Mouse (Mus musculus): ENCODE measurements around the gene March4.

March4 gene

DNA sequence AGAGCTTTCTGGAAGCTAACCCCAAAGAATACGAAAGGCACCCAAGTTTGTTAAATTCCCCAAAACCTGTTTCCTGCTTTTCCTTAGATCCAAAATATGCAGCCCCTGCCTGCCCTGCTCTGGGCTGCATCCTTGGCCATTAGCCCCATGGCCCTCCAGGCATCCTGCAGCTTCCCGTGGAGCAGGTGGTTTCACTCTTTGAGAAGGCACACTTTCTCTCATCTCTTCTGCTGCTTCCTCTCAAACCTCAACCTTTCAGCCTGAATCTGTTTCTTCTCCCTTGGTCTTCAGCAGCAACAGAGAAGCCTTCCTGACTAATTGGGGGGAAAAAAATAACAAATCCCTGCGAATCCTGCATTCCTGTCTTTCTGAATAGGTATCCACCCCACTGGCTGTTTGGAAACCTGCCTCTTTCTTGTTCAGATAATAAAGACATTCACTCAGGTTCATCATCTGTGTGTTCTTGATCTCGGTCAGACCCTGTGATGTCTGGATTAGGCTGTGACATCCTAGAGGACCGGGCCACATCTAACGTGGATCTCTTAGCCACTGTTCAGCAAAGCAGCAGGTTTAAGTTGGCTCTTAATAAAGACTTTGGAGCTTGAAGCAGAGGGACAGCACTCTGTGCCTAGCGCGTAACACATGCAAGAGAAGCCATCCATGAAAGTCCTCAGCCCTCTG, 6.1 kb downstream of the March4 start:
- CTCF ChIA-PET, result no interaction called here

DNA sequence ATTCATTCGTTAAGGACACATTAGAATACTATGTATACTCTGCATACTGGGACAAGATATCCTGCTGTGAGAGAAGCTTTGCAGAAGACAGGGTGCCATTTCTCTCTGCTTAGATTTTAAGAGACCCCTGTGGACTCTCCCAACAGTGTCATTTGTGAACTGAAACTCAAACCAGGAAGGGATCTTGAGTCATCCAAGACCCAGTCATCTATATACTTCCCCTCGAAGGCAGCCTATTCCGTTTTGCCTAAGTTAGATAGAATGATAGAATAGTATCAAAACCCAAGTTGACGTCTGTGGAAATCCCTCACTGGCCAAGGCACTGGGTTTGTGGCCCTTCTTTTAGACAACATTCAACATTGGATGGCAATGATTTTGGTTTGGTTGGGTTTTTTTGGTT, 7.5 kb downstream of the March4 start:
- CTCF ChIA-PET, result no interaction called here

DNA sequence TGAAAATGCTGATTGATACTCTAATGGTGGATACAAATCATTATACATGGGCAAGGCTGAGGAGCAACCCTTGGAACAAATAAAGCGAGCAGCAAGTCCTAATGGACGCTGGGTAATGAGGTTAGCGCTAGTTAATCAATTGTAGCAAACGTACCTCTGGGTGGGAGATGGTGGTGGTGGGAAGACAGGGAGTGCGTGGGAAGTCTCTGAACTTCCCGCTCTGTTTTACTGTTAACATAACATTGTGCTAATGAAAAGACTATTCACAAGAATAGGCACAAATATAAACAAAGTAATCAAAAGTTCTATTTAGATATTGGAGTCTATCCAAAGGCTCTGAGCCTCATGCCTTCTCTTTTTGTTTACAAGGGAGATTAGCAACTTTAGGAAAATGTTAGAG, 13.1 kb downstream of the March4 start:
- CTCF ChIA-PET, result no interaction called here

DNA sequence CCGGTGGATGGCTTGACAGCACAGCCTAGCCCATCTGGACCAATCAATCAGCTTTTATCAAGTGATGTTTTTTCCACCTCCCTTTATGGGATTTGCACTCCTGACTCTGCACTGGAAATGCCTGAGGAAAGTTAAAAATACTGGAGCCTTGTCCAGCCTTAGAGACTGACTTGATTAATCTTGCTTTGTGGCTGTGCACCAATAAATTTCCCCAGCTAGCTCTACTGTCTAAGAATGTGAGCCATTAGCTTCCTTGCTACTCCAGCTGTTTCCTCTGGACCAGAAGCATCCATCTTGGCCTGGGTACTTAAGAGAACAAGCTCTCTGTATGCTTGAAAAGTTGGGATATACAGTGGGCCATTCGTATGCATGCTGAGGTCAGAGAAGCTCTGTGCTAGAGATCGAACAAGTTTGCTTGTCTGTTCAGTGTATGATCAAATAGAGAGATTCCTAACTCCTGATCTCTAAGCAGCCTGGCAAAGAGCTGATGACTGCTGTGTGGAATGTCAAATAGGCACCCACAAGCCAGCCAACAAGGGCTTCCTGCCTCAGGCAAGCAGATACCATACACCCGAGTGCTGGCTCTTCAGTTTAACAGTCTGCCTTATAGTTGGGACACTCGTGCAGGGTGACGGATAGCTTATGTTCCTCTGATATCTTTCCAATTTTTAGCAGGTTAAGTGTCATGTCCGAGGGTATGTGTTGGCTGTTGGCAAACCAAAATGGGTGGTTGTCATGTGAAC, 25.8 kb downstream of the March4 start:
- CTCF ChIA-PET, result no interaction called here

DNA sequence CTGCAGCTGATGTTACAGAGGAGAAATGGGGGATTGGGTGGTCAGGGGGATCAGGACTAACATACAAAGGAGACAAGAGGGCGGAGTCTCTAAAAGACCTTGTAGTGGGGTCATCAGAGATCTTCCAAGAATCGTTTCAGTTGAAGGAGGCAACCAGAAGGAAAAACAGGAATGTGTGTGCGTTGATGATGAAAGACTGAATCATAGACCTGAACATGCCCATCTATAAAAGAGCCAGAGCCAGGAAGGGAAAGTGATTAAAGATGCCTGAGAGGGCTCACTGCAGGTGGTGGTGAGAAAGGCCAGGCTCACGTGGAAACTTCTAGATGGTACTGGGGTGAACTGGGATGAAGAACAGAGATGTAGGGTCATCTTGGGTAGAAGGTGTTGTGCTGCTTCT, 27.2 kb downstream of the March4 start:
- CTCF ChIA-PET, result no interaction called here

DNA sequence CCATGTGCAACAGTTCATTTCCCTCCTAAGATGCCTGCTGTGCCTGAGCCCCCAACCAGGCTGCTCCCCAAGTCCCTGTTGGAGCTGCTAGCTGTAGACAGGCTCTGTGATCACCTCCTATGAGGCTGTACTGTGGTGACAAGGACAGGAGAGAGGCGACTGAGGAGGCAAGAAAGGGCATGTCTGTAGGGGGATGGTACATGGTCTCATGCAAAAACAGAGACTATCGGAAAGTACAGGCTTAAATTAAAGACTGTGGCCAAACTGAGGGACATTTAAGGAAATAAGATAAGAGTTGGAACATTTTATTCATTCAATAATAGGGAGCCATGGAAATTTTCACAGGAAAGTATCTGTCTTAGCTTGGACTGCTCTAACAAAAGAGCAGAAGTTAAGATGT, 29.1 kb downstream of the March4 start:
- CTCF ChIA-PET, result no interaction called here

DNA sequence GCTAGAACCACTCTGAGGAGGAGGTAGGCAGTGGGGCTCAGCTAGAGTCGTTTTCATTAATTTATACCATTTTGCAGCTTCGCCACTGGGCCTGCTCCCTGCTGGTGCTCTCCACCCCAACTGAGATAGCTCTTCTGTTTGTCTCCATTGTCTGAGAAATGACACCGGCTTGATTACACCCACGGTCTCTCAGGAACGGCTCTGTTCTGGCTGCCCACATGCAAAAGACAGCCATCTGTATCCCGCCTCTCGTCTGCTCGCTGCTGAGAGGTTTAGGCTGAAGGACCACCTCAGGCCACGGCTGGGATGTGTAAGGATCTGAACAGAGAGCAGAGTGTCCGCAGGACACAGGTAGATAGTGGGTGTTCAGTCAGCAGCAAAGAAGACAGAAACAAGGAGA, 30.5 kb downstream of the March4 start:
- CTCF ChIA-PET, result interaction anchor here (0.6 kb wide), 1 partner anchor 121 kb away, joined by 3 read pairs; no protein-coding TSS in a partner anchor

DNA sequence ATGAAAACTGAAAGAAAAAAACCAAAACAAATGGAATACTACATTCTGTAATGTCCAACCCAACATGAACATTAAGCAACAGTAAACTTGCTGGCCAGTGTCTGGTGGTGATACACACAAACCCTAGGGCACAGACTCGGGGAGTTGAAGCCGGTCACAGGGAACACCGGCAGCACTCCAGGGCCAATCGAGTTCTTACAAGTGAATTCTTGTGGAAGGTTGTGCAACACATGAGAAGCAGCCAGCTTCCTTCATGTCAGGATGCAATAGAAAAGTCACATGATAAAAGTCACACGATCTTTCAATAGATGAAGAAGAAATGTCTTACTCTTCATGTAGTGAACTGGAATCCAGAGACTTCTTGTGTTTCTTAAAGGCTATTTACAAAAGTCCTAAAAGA, 39.1 kb downstream of the March4 start:
- CTCF ChIA-PET, result no interaction called here

DNA sequence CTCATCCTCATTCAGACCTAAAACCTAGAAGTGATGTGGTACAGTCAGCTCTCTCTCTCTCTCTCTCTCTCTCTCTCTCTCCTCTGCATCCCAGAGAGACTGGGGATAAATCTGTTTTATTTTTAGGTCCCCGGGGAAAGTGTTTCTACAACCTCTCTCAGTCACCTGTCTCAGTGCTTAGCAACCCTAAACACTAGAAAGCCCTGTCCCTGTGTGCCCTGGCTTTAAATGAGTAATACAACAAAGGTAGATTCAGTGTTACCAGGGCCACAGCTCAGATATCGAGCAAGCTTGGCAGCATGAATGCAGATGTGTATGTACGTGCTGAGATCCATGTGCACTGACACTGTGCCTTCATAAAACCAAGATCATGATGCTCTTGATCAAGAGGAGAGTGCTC, 43.3 kb downstream of the March4 start:
- CTCF ChIA-PET, result no interaction called here

DNA sequence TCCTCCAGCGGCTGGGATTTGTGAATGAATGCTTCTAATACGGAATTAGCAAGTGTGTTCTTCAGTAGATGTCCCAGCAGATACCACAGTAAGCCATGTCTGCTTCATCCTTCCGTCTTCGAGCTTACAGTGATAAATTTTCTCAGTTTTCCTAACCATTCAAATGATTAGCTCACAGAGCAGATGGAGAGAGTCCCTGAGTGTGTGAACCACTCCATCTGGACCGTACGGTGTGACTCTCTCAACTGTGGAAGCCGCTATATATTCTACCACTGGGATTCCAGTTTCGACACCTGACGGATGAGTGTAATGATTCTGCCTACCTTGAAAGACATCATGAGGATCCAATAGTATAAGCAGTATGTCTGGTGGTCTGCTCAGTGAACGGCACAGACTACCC, 44.1 kb downstream of the March4 start:
- CTCF ChIA-PET, result no interaction called here

DNA sequence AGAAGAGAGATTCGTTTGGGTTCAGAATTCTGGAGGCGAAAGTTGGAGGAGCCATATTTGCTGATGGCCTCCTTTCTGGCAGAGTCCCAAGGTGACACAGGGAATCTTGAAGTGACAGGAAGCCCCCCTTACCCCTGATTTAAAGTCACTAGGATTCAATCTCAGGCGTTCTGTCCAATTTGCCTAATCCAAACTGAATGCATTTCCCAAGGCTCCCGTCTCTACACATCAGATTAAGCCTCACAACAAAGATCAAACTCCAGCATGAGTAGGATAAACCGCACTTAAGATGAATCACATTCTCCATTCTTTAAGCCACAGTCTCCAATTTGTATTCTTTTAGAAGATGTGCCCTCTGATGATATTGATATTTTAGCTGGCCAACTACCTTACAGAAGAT, 45.4 kb downstream of the March4 start:
- CTCF ChIA-PET, result interaction anchor here (0.6 kb wide), 1 partner anchor 1909 kb away, joined by 4 read pairs; no protein-coding TSS in a partner anchor

DNA sequence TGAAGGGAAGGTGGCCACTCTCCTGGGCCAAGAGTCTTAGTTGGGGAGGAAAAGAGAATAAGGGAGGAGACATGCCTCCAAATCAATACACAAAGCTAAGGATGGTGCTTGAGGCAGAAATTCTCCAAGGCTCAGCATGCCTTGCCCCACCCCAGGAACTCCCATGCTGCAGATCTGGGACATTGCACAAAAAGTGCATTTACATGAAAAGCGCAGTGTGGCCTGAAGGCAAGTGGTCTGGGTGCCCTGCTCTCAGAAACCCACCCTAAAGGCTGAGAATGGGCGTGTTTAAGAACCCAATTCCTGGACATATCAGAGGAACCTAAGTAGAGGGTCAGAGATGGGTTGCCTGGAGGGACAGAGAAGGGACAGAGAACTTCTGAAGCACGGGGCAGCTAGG, 45.9 kb downstream of the March4 start:
- CTCF ChIA-PET, result interaction anchor here (0.6 kb wide), 1 partner anchor 1909 kb away, joined by 4 read pairs; no protein-coding TSS in a partner anchor

DNA sequence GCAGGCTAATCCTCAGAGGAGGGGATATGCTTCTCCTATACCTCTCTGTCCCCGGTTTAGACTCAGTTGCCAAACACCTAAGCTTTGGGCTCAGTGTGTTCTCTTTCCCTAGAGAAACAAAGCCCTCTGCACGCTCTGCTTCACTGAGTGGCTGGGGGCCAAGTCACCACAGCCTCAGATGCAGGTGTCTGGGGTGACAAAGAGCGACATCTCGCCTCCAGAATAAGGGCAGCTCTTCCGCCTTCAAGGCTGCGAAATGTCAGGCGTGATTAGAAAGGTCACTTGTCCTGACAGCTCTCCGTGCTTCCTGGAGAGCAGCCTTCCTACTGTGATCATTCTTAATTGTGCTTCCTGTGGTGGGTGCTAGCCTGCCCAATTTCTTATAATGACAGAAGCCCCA, 46.5 kb downstream of the March4 start:
- CTCF ChIA-PET, result no interaction called here

DNA sequence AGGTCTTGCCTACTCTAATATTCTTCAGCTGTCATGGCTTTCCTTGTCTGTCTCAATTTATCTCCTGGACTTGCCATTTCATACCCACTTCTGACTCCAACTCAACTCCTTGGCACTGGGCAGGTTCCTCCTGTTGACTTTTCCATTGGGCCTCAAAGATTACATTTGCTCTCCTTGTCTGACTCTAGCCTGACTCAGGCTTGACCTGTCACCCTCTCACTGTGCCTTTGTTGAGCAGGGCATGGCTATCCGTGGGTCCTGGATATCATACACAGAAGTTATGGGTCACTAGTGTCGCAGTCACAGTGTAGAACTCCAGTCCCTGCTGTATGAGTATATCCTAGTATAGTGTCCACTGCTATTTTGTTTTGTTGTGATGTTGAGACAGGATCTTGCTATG, 60.1 kb downstream of the March4 start:
- CTCF ChIA-PET, result no interaction called here

DNA sequence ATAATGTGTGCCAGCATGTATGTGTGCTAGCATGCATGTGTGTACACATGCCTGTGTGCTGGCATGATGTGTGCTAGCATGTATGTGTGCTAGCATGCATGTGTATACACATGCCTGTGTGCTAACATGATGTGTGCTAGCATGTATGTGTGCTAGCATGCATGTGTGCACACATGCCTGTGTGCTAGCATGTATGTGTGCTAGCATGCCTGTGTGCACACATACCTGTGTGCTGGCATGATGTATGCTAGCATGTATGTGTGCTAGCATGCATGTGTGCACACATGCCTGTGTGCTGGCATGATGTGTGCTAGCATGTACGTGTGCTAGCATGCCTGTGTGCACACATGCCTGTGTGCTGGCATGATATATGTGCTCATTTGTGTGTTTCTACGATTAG, 67.7 kb downstream of the March4 start:
- CTCF ChIA-PET, result no interaction called here

DNA sequence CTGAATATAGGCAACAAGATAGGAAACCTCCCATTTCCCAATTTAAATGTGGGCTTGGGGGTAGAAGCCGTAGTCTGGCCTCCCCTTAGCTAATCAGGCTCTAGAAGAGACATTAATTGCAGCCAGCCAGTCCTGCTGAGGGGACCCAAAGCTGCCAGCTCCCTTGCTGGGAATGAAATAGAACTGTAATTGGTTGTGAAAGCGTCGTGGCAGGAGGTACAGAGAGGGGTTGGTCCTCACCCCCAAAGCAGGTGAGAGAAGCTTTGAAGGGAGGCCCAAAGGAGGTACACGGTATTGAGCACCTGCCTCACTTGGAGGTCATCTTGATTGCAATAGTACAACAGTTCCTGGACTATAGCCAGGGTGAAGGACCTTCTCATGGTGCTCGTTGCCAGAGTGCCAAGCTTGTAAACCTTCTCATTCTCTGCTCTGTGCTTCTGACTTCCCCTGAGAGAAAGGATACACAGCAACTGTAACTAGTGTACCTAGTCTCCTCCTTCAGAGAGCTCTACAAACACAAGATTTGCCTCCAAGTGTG, 68.2 kb downstream of the March4 start:
- CTCF ChIA-PET, result interaction anchor here (0.7 kb wide), 1 partner anchor 234 kb away, joined by 3 read pairs; no protein-coding TSS in a partner anchor

DNA sequence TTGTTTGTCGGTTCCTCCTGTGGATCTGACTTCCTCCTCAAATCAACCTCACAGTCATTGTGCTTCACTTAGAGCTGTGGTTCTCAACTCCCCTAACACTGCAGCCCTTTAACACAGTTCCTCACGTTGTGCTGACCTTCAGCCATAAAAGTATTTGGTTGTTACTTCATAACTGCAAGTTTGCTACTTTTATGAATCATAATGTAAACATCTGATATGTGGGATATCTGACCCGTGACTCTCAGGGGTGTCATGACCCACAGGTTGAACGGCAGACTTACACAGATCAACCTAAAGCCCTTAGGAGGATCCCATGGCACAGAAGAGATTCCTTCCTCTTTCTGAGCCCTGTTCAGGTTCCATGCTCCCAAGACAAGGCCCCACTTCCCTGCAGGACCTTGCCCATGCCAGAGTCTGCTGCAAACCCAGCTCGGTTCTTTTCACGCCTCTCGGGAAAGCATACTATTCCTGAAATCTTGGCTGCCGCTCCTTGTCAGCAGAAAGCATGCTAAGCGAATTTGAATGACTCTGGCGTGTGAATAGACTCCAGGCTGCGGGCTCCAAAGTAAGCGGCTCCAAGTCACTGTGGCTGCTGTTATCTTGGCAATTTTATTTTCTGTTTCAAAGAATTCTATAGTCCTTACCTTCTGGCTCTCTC, 71.7 kb downstream of the March4 start:
- CTCF ChIA-PET, result no interaction called here

DNA sequence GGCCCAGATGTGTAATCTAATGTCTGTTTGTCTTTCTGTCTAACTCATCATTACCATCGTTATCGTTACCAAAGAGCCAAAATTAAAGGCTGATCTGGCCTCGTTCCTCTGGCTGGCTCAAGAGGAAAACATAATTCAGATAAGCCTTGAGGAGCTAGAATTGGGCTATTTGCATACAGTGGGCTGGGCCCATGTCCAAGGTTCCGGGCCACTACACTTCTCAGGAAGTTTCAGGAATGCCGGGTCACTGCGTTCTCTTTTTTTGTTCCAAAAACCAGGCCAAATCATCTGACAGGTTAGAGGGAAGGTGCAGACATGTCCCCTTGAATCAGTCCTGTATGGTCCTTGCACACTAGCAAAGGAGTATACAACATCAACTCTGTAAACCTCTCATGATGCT, 74.2 kb downstream of the March4 start:
- CTCF ChIA-PET, result no interaction called here

DNA sequence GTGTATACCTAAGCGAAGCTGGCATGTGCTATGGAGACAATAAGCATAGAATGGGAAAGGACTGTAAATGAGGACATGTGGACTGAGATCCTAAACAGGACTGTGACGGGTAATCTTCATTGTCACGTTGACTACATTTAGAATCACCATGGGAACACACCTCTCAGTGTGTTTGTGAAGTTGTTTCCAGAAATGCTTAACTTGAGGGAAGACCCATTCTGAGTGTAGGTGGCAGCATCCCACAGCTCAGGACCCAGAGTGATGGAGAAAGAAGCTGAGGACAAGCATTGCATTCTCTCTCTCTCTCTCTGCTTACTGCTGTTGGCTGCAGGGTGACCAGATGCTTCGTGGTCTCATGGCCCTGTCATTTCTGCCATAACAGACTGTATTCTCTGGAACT, 79.1 kb downstream of the March4 start:
- CTCF ChIA-PET, result no interaction called here

DNA sequence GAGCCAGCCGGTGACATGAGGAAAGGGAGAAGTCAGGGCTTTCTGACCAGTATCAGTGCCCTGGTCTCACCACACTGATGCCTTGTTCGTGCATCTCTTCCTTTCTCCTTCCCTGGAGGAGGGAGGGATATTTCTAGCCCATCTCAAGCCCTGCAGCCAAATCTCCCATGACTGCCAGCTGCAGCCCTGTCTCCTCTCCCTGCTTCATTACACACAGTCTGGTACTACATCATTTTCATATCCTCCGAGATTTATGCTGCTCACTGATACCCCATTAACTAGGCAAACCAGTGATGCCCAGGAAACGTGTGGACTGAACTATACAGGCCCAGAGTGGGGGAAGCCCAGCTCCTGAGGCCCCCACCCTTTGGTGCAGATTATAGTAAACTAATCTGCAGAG, 80.8 kb downstream of the March4 start:
- CTCF ChIA-PET, result no interaction called here

DNA sequence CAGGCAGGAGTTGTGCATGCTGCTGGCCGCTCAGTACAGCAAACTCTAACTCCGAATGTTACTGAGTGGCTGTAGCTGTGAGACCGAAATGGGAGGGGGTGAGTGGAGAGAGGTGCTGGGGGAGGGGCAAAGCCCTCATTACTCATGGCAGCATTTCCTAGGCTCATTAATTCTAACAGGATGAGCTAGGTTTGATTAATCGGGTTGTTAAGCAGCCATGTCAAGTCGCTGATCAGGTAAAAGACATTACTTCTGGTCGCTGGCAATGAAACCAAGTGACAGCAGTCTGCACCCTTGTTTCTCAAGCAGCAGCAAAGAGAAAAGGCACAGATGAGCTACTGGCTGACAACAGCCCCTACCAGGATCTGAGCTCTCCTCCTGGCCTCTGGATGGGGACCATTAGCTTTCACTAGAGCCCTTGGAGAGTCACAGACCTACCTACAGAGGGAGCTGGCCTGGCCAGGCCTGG, 82.0 kb downstream of the March4 start:
- CTCF ChIA-PET, result no interaction called here

DNA sequence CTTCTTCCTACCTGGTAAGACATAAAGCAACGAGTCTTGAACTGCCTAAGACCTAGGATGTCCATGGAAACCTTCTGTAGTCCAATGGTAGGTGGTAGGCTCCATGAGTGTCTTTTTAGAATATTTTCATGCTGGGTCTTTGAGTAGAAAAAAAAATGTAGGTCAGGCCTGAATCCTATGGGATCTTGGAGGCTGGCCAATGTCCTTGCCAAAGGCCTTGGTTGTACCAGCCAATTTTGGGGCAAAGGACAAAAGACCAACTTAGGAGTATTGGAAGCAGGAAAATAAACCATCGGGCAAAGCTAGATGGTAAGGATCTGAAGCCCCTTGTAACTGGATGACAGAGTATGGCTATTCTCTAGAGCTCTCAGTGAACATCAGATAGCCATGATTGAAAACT, 83.9 kb downstream of the March4 start:
- CTCF ChIA-PET, result no interaction called here

DNA sequence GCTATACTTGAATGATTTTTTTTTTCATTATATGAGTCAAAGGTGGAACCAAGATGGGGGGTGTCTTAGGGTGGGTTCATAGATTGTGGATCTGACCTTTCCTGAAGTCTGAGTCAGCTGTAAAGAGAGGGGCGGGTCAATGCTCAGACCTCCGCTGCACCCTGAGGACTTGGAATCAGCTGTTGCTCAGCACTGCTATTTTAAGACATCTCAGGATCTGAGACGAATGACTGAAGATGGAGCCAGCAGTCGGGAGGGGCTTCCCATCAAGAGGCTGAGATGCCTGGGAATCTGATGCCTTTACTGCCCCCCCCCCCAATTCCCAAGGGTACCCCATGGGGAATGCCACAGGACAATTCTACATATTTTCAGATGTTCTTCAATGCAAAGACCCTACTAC, 85.9 kb downstream of the March4 start:
- CTCF ChIA-PET, result no interaction called here
